Mouse (Mus musculus) mesoderm, embryonic 11.5 days (tissue): ENCODE results near the gene Hoxd8.
A peak's percentile ranks its signal among the peaks of the same experiment; 100 is the strongest.

Experiments
- DNase-seq: peaks from one replicate; pipeline ENCODE4 v3.0.0-alpha.2; 2012; ENCODE audit warnings: low read depth, low spot score

The Hoxd8 gene

GRCm38 (mm10) chr2:74685059-74685603, 19.3 kb upstream of the Hoxd8 start:
- no peak for DNase-seq

DNA sequence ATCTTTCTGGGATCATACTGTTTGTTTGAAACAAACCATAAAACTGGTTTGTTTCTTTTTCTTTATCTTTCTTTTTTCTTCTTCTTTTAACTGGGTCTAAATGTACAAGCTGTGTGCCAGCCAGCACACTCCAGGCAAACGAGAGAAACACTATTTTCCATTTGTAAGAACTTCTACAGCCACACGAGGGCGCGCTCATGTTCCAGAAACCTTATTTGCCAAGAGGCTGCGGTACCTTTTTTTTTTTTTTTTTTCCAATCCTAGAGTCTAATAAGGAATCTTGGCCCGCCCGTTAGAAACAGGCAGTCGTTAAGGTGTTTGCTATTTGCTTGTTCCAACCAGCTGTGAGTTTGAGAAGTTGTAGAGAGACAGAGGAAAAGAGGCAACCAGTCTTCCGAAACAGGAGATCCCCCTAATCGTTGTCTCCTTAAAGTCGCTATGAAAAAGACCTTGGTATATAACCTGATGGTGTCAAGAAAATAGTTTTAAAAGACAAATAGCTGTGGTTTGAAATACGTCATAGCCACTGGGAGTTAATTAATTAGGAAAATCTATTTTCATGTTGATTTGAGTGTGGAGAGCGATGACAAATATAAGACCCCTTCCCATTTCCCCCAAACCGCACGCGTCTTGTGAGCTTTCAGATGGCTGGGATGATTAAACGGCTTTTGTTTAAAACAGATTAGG, 18.0 kb upstream of the Hoxd8 start:
- peak; percentile 89 for DNase-seq

DNA sequence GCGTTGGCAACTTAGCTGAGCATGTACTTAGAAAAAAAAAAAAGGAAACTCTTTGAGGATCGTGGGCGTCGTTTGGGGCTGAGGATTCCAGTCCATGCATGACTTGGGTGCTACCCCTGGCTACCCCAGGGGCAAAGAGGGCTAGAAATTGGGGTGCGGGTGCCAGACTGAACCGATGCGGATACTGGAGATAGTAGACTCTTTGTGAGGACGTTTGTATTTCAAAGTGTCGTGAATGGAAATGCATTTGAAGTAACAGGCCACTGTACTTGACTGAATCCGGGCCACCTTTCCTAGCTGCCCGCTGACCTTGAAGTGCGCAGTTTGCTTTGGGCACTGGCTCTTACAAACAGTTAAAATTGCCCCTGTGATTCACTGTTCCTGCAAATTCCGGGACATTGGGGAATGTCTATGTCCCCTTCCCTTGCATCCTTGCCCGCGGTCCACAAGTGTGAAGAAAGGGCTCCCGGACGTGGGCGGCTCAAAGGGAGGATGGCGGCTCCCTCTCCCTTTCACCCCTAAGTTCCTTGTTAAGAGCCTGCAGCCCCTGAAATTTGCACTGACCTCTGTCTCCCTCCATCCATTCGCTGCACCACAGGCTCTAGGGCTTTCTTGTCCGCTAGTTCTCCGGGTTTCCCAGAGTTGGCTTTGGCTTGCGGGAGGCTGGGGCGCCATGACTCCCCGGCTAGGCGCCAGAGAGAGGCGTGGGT, 17.3 kb upstream of the Hoxd8 start:
- DNase-seq = no peak

DNA sequence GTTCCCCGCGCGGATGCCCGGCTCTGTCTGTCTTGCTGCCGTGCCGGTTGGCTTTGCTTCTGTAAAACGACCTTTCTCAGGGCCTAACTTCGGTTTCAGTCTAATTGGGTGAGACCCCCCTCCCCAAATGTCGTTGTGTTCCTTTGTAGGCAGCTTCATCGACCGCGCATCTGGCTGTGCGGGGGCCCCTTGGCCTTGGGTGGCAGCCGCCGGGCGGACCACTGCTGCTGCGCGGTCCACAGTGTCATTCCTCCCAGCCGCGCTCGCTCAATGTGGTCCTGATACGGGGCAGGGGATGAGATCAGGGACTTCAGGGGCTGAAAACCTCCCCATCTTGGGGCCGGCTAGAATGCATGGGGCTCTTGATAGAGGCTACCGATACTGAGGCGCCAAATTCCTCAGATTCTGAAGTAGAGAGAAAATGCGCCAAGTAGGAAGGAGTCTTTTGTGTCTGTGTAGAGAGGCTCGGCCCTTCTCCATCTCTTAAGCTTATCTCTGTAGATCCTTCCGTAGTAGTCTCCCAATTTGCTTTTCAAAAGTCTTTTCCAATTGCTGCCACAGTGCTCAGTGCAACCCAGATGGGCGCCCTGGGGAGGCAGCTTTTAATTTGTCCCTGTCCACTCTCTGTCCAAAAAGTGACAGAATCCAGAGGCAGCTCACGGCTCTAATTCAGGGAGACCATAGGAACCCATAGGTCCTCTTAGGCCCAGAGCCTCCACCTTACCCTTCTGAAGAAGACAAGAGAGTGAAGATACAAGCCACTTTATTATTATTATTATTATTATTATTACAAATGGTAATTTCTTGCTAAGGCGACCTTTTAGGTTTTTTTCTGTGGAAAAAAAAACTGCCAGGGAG, 16.5 kb upstream of the Hoxd8 start:
- DNase-seq = no peak

DNA sequence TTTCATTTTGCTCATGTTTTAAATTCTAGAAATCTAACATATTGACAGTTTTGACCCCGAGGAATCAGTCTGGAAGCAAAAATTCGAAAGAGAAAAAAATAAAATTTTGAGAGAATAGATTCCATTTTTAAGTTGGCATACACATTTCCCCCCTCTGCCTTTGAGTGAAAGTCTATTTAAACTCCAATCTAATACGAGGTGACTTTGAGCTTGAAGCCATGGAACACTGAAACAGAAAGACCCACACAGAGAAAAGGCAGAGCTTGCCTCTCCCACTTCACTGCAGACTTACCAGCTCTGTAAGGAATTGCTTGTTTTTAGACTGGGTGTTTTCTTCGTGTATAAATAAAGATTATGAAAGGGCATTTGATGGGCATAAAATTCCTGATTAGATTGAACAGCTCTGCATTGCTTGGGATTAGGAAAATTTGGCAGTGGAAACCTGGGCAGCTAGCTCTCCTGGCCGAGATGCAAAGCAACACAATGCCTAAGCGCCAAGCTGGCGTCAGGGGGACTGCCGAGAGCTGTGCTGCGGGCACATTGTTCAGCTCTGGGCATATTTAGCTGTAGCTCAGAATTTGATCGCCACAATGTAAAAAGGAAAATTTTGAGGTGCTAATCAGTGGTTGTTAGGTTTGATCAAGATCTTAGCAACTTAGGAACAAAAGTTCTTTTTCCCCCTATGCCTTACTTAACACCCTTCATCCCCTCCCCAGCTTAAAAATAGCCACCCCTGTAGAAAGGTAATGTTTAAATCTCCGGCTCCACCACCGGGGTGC, 15.4 kb upstream of the Hoxd8 start:
- no peak for DNase-seq

- no peak for DNase-seq
Observed at GRCm38 (mm10) chr2:74689574-74690337, 14.7 kb upstream of the Hoxd8 start.

- no peak for DNase-seq
Observed at GRCm38 (mm10) chr2:74690338-74690716, 14.1 kb upstream of the Hoxd8 start.

DNA sequence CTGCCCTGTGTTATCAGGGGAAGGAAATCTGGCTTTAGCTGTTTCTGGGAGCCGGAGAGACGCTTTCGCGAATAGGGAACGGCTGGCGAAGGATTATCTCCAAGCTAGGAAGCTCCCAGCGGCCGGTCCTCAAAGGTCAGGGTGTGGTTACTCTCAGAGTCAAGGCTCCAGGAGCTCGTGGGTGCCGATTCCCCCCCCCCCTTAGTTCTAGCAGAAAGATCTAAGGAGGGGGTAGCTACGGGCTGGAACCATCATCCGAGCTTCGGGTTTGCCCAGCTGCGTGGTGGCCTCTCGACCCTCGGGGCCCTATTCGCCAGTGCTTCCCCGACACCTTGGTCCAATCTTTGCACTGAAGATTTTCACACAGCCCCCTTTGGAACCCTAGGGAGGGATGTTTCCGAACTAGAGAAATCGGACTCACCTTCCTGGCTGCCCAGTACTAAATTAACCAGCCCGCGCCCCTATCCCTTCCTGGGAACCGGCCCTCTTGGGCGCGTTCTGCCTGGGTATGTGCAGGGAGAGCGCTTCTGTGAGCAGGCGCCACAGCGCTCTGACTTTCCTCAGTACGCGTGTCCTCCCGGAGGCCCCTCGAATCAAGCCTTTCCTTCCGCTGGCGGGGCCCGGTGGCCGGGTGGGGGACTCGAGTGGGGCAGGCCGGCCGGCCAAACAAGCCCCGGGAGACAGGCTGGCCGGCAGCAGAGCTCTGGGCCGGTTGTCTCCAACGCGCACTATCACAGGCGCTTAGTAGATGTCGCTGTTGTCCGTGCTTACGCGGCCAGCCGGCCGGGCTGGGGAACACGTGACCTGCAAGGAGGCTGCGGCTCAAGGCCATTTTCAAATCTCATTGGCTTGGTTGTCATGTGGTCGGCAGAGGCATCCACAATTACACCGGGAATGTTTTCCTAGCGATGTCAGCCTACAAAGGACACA, 13.1 kb upstream of the Hoxd8 start, which contains the start of gene Hoxd10:
Gene Hoxd10 (plus strand): TSS at position 903 of the 930 bp plus-strand sequence.
- peak; percentile 95 for DNase-seq

DNA sequence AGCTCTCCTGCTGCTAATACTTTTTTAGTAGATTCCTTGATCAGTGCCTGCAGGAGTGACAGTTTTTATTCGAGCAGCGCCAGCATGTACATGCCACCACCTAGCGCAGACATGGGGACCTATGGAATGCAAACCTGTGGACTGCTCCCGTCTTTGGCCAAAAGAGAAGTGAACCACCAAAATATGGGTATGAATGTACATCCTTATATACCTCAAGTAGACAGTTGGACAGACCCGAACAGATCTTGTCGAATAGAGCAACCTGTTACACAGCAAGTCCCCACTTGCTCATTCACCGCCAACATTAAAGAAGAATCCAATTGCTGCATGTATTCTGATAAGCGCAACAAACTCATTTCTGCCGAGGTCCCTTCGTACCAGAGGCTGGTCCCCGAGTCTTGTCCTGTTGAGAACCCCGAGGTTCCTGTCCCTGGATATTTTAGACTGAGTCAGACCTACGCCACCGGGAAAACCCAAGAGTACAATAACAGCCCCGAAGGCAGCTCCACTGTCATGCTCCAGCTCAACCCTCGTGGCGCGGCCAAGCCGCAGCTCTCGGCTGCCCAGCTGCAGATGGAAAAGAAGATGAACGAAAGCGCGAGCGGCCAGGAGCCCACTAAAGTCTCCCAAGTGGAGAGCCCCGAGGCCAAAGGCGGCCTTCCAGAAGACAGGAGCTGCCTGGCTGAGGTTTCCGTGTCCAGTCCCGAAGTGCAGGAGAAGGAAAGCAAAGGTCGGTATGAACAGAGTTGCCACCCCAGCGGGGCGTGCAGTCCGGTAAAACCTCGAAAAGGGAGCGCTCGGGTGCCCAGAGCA, 12.2 kb upstream of the Hoxd8 start:
- DNase-seq = no peak

GRCm38 (mm10) chr2:74692808-74693431, 11.5 kb upstream of the Hoxd8 start:
- no peak for DNase-seq

- no peak for DNase-seq
Observed at GRCm38 (mm10) chr2:74693432-74693827, 11.0 kb upstream of the Hoxd8 start.

GRCm38 (mm10) chr2:74694066-74694465, 10.3 kb upstream of the Hoxd8 start:
- DNase-seq = peak; percentile 82

DNA sequence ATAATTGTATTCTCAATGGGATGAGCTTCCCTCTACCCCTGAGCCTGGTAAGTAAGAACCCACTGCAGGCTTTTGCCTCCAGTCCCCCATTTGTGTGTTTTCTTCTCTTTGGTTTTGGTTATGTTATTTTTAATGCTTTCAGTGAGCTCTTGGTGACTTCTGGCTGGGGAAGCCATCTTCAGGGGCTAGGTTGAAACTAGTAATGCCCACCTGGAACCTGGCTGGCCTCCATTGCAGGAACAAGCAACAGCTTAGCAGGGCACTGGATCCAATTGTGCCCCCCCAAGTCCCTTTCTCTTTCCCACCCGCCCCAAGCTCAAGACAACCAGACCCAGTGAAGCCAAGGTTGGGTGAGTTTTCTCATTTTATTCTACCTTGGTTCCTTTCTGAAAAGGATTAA, 9.0 kb upstream of the Hoxd8 start:
- DNase-seq = no peak

DNA sequence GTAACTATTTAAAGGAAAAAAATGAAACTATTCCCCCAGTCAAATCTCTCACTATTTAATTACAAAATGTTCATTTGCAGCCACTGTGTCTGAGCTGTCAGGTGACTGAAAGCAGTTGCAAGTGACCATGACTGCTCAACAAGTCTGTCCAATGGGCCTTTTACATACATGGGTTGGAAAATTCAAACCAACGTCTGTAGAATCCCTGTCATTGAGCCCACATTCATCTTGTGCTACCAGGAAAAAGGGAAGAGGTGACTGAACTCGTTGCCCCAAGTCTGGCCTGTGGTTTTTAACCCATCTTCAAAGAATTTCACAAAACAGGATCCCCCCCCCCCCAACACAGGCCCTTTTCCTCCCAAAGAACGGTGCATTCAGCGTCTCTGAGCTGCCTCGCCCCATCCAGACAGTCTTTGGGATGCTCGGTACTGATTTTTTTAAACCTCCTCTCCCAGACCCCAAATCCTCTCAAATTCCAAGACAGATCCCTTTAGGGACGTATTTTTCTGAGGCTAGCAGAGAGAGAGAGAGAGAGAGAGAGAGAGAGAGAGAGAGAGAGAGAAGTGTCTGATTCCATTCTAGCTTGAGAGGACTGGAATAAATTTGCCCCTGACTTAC, 8.5 kb upstream of the Hoxd8 start:
- no peak for DNase-seq

DNA sequence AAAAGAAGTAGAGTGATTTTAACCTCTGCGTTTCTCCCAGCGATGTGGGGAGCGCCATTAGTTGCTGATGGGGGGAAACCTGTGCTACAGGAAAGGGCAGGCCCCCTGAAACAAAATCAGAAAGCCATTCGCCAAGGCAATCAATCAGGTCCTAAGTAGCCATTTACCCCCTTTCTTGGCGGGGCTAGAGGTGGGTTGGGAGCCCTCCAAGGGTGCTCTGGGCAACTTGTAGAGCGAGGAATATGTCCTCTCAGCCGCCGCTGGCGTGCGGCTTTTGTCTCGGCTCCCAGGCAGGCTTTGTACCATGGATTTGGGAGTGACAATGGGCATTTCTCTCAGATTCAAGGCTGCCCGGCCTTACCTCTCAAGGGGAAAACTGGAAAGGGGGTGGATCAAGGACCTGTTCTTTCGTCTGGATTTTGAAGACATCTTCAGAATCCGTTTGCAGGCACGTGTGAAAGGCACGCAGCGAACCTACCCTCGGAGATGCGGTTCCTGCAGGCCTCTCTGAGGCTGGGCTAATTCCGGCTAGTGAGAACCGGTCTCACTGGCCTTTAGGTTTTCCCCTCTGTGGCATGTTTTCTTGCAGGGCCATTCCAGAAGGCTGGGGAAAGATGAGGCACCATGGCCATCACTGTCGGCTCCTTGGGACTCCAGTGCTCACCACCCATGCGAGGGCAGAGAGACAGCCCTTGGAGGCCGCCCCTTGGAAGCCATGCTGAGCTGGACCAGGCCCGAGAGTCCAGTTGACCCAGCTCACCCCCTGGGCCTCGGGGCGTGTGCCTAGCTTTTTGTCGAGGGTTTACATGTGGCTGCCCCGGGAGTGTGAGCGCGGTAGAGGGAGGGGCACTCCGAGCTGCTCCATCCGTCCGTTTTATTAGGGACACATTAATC, 7.7 kb upstream of the Hoxd8 start:
- no peak for DNase-seq

GRCm38 (mm10) chr2:74697567-74698121, 6.8 kb upstream of the Hoxd8 start, which contains the start of gene Hoxd9:
Gene Hoxd9 (plus strand): TSS chr2:74697727.
- peak; percentile 79 for DNase-seq
